Mouse (Mus musculus): ENCODE results near the gene Pcgf3.

GRCm38 (mm10) chr5:108436101-108436500, 24.9 kb upstream of the Pcgf3 start:
- TF ChIP-seq CTCF (IDR thresholded peaks at IDR 0.05; ENCODE audit: low read depth) (no peak), EP300 (IDR thresholded peaks at IDR 0.05; ENCODE audit: low read depth) (no peak)
